10 mouse cellular contexts compared by ENCODE assay signal in the genomic region with DNA sequence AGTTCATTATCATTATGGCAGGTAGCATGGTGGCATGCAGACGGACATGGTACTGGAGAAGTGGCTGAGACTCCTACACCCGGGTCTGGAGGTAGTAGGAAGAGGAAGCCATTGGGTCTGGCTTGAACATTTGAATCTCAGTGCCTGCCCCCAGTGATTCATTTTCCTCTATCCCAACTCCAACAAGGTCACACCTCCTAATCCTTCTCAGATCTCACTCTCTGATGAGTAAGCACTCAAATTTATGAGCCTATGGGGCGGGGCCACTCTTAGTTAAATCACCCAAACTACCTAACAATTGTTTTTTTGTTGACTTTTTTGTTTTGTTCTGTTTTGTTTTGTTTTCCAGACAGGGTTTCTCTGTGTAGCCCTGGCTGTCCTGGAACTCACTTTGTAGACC. TPM values are rescaled to one million over a fixed set of nuclear protein-coding genes. Genes with fewer than 3 reads are reported as not detected.
"Had no signal": no experiment of that assay in that cellular context is flagged by ENCODE, and none has a peak within 500 bp of the region (broad histone marks: within the 10 kb centered on the region; RNA-seq: fewer than 3 reads in every experiment).

No protein-coding gene starts in this region.

- H3K4me2 ChIP-seq: limb, embryonic 15.5 days; liver, embryonic 13.5 days; midbrain, embryonic 12.5 days; neural tube, embryonic 15.5 days had no signal

- H3K36me3 ChIP-seq: limb, embryonic 15.5 days; liver, embryonic 13.5 days; midbrain, embryonic 12.5 days; neural tube, embryonic 15.5 days had no signal

- H3K9ac ChIP-seq: limb, embryonic 15.5 days; liver, embryonic 13.5 days; midbrain, embryonic 12.5 days; neural tube, embryonic 15.5 days had no signal

- H3K27ac ChIP-seq: limb, embryonic 15.5 days; liver, embryonic 13.5 days; midbrain, embryonic 12.5 days; neural tube, embryonic 15.5 days; stomach, postnatal 0 days had no signal

- DNase-seq: kidney, postnatal 14 days; liver, embryonic 13.5 days; lung, adult 18-20 months; right cerebral cortex, adult 18-20 months; thymus, postnatal 4 days had no signal

- H3K4me3 ChIP-seq: limb, embryonic 15.5 days; liver, embryonic 13.5 days; midbrain, embryonic 12.5 days; neural tube, embryonic 15.5 days had no signal

- H3K27me3 ChIP-seq: limb, embryonic 15.5 days; liver, embryonic 13.5 days; midbrain, embryonic 12.5 days; neural tube, embryonic 15.5 days had no signal

- H3K9me3 ChIP-seq: limb, embryonic 15.5 days; liver, embryonic 13.5 days; midbrain, embryonic 12.5 days; neural tube, embryonic 15.5 days had no signal

RNA-seq across cellular contexts. Expression of gene Npr1, which starts 21.7 kb away (rescaled TPM):
- total RNA-seq: megakaryocyte-erythroid progenitor cell, adult 5-6 weeks had no signal
